In genomic region chr2:158415826-158416225, GRCm38 (mm10) we compare ENCODE assay signal across 23 mouse cellular contexts. TPM values are rescaled to one million over a fixed set of nuclear protein-coding genes. Genes with fewer than 3 reads are reported as not detected.
DNase-seq lines count a peak whose midpoint lies in the region; ATAC-seq and TF ChIP-seq lines count a peak whose summit lies in the region.
"Had no signal": no experiment of that assay in that cellular context is flagged by ENCODE, and none has a peak within 500 bp of the region (broad histone marks: within the 10 kb centered on the region; RNA-seq: fewer than 3 reads in every experiment).

No protein-coding gene starts in this region.

- 86% methylated on average over 1 of the region's 1 CpGs for WGBS in limb, embryonic 10.5 days
- WGBS in neural tube, embryonic 15.5 days: 84% methylated on average over 1 of the region's 1 CpGs

- intact Hi-C loops in gastrocnemius, adult 2 months (cut with DNase I): no loop called here
- intact Hi-C loops in gastrocnemius, postnatal 36 days (cut with DNase I): no loop called here

- H3K27me3 ChIP-seq in MEL (ENCODE audit: control insufficient read depth in 1 of 2, insufficient read depth in 2 of 2, low read length in 2 of 2) (no peaks in the 10 kb centered on the region), myocyte (ENCODE audit: control insufficient read depth, insufficient read depth, insufficient read length) (no peaks in the 10 kb centered on the region)
- no peaks in the 10 kb centered on the region for H3K27me3 ChIP-seq in limb, embryonic 10.5 days (ENCODE audit: low read depth, poor library complexity, severe bottlenecking)
- no peaks in the 10 kb centered on the region for H3K27me3 ChIP-seq in neural tube, embryonic 15.5 days (replicated peaks)
- H3K27me3 ChIP-seq: embryonic facial prominence, embryonic 12.5 days; forebrain, embryonic 13.5 days; forebrain, embryonic 15.5 days; Patski had no signal

- peak overlapping the region; percentile 24 for H3K27ac ChIP-seq in gastrocnemius, adult 2 months
- H3K27ac ChIP-seq in MEL (ENCODE audit: control insufficient read depth, low read depth, low read length): no peak overlapping the region
- H3K27ac ChIP-seq in limb, embryonic 10.5 days: no peak overlapping the region
- no peak overlapping the region for H3K27ac ChIP-seq in neural tube, embryonic 15.5 days (replicated peaks)
- H3K27ac ChIP-seq: embryonic facial prominence, embryonic 10.5 days; embryonic facial prominence, embryonic 12.5 days; forebrain, embryonic 13.5 days; forebrain, embryonic 15.5 days had no signal

- TF ChIP-seq EP300 in MEL (IDR thresholded peaks at IDR 0.05; ENCODE audit: low read depth in 1 of 2, low read length in 2 of 2): no peak

- H3K36me3 ChIP-seq in MEL (ENCODE audit: control insufficient read depth in 1 of 2, insufficient read depth in 2 of 2, low read length in 2 of 2) (peaks cover 1 to 50% of the 10 kb centered on the region in 2 experiments; a peak in 2 of 4 replicates), myocyte (ENCODE audit: control insufficient read depth, insufficient read depth) (no peaks in the 10 kb centered on the region)
- H3K36me3 ChIP-seq in limb, embryonic 10.5 days: no peaks in the 10 kb centered on the region
- no peaks in the 10 kb centered on the region for H3K36me3 ChIP-seq in neural tube, embryonic 15.5 days
- H3K36me3 ChIP-seq: embryonic facial prominence, embryonic 12.5 days; forebrain, embryonic 15.5 days had no signal

- H3K9me3 ChIP-seq in MEL (replicated peaks; ENCODE audit: insufficient read depth, low read length): no peaks in the 10 kb centered on the region
- no peaks in the 10 kb centered on the region for H3K9me3 ChIP-seq in limb, embryonic 10.5 days (replicated peaks)
- no peaks in the 10 kb centered on the region for H3K9me3 ChIP-seq in neural tube, embryonic 15.5 days (replicated peaks)
- H3K9me3 ChIP-seq: embryonic facial prominence, embryonic 10.5 days; embryonic facial prominence, embryonic 12.5 days; forebrain, embryonic 13.5 days; forebrain, embryonic 15.5 days had no signal

- TF ChIP-seq POLR2A in MEL (IDR thresholded peaks at IDR 0.05; ENCODE audit: control insufficient read depth in 1 of 2, insufficient read depth in 1 of 2, low read depth in 1 of 2, low read length in 2 of 2, poor library complexity in 1 of 2): no peak
- no peak for TF ChIP-seq POLR2A in myocyte (IDR thresholded peaks at IDR 0.05; ENCODE audit: insufficient read length, low read depth)

- no peak for TF ChIP-seq RAD21 in MEL (IDR thresholded peaks at IDR 0.05; ENCODE audit: low read depth, low read length)

- H3K4me2 ChIP-seq in myocyte (ENCODE audit: low read depth): peak overlapping the region; percentile 7
- H3K4me2 ChIP-seq in neural tube, embryonic 15.5 days: no peak overlapping the region
- H3K4me2 ChIP-seq: embryonic facial prominence, embryonic 12.5 days; forebrain, embryonic 13.5 days; forebrain, embryonic 15.5 days had no signal

- ATAC-seq in neural tube, embryonic 15.5 days (ENCODE audit: low FRiP score): no peak
- ATAC-seq in CD4-positive, CD25-positive, alpha-beta regulatory T cell, adult 4 months: no peak
- ATAC-seq: activated CD4-positive, CD25-positive, alpha-beta regulatory T cell, adult 4 months; forebrain, embryonic 13.5 days; forebrain, embryonic 15.5 days; forebrain, postnatal 0 days; Patski had no signal

- no peak for DNase-seq in gastrocnemius, adult 2 months
- DNase-seq in gastrocnemius, postnatal 36 days: no peak
- DNase-seq in 416B (ENCODE audit: low read depth) (peak; percentile 75), MEL (ENCODE audit: low read depth, low spot score) (peak; percentile 50)
- no peak for DNase-seq in limb, embryonic 10.5 days (ENCODE audit: low spot score)
- DNase-seq: adrenal gland, adult 2 months; adrenal gland, postnatal 10 days; adrenal gland, postnatal 25 days; cerebellum, adult 11-12 months; cerebellum, adult 2 months; cerebellum, adult 9-10 months; cerebellum, postnatal 10 days; cerebellum, postnatal 25 days; forebrain, postnatal 0 days had no signal

- H3K9ac ChIP-seq in MEL (ENCODE audit: control insufficient read depth, low read depth, low read length, poor library complexity, severe bottlenecking): no peak overlapping the region
- H3K9ac ChIP-seq in neural tube, embryonic 15.5 days (replicated peaks): no peak overlapping the region
- H3K9ac ChIP-seq: embryonic facial prominence, embryonic 12.5 days; forebrain, embryonic 13.5 days; forebrain, embryonic 15.5 days; forebrain, postnatal 0 days had no signal

- H3K4me1 ChIP-seq in MEL (ENCODE audit: control insufficient read depth in 1 of 2, insufficient read depth in 2 of 2, low read length in 2 of 2): peaks cover 18 to 32% of the 10 kb centered on the region in 2 experiments
- peaks cover 6% of the 10 kb centered on the region for H3K4me1 ChIP-seq in limb, embryonic 10.5 days
- H3K4me1 ChIP-seq in neural tube, embryonic 15.5 days: peaks cover 16% of the 10 kb centered on the region

- H3K4me3 ChIP-seq in gastrocnemius, adult 2 months: no peak overlapping the region
- H3K4me3 ChIP-seq in MEL (ENCODE audit: control insufficient read depth in 1 of 2, insufficient read depth in 1 of 2, low read depth in 2 of 2, low read length in 2 of 2): no peak overlapping the region
- no peak overlapping the region for H3K4me3 ChIP-seq in myocyte
- no peak overlapping the region for H3K4me3 ChIP-seq in limb, embryonic 10.5 days
- H3K4me3 ChIP-seq in neural tube, embryonic 15.5 days (replicated peaks): no peak overlapping the region
- H3K4me3 ChIP-seq: embryonic facial prominence, embryonic 10.5 days; embryonic facial prominence, embryonic 12.5 days; forebrain, embryonic 13.5 days; forebrain, embryonic 15.5 days had no signal

- TF ChIP-seq CTCF in gastrocnemius, adult 2 months (IDR thresholded peaks at IDR 0.05): no peak
- no peak for TF ChIP-seq CTCF in MEL (IDR thresholded peaks at IDR 0.05 in 2 of 3, conservative IDR thresholded peaks at IDR 0.05 in 1 of 3; ENCODE audit: control insufficient read depth in 1 of 3, insufficient read depth in 1 of 3, low read depth in 2 of 3, low read length in 3 of 3, poor library complexity in 1 of 3, severe bottlenecking in 1 of 3)

- H3ac ChIP-seq in myocyte (ENCODE audit: control insufficient read depth, insufficient read length): no peak overlapping the region

- H3K79me2 ChIP-seq in MEL (ENCODE audit: control insufficient read depth, insufficient read depth, low read length, poor library complexity) (peaks cover 29% of the 10 kb centered on the region), myocyte (ENCODE audit: control insufficient read depth, insufficient read depth) (peaks cover 97% of the 10 kb centered on the region)

TF ChIP-seq in MEL, 35 proteins besides CTCF, POLR2A, EP300 and RAD21 (continues in another document):
- TF ChIP-seq SMC3 (IDR thresholded peaks at IDR 0.05; ENCODE audit: low read depth, low read length) (no peak), SIN3A (IDR thresholded peaks at IDR 0.05; ENCODE audit: low read length) (peak; percentile 14; the same call in 1 of the 2 replicates), TCF12 (IDR thresholded peaks at IDR 0.05; ENCODE audit: low read depth, low read length) (no peak), E2F4 (IDR thresholded peaks at IDR 0.05; ENCODE audit: borderline replicate concordance, low read depth, low read length) (no peak), NRF1 (IDR thresholded peaks at IDR 0.05; ENCODE audit: insufficient read depth, low read depth, low read length, poor library complexity, severe bottlenecking) (no peak), MAFK (IDR thresholded peaks at IDR 0.05; ENCODE audit: borderline replicate concordance, low read depth, low read length) (no peak), ZKSCAN1 (IDR thresholded peaks at IDR 0.05; ENCODE audit: low read depth, low read length) (no peak), MYC (IDR thresholded peaks at IDR 0.05; ENCODE audit: low read depth, low read length) (peak; percentile 45; the same call in 1 of the 2 replicates)

TF ChIP-seq in myocyte, 11 proteins besides CTCF, POLR2A, EP300 and RAD21:
- peak; percentile 26 for TF ChIP-seq USF1 (IDR thresholded peaks at IDR 0.05; ENCODE audit: low read depth)
- no peak for TF ChIP-seq MYOD1 (IDR thresholded peaks at IDR 0.05; ENCODE audit: control insufficient read depth in 1 of 3, insufficient read length in 2 of 3, low read depth in 2 of 3)
TF ChIP-seq in myocyte: peak in this region for 1.

RNA-seq across cellular contexts. Expression of gene Ralgapb, which starts 6.2 kb away (rescaled TPM):
- 10 to 100 TPM; 27.9 to 38.2 TPM for total RNA-seq in gastrocnemius, adult 2 months (2021)
- 10 to 100 TPM; 24.1 to 25.5 TPM for total RNA-seq in gastrocnemius, postnatal 36 days (2021)
- total RNA-seq in MEL (2012; rRNA removed): 15.0 and 15.6 TPM in 2 replicates
- 100 to 1,000 TPM in 1 of 2 experiments, 10 to 100 TPM in 1; 20.7 to 122 TPM for polyA plus RNA-seq in MEL (2012; ENCODE audit: insufficient read depth in 1 of 2, insufficient read length in 2 of 2, low read depth in 1 of 2, low replicate concordance in 2 of 2, missing spikeins in 1 of 2)
- 10.8 TPM for polyA plus RNA-seq in myocyte (2012; fragmentation: generic; extraction: Trizol)
- polyA plus RNA-seq in limb, embryonic 10.5 days (2016; fragmentation: Nextera tagmentation; extraction: Ambion mirVana): 10.7 and 12.6 TPM in 2 replicates
- 20.9 and 24.5 TPM in 2 replicates for polyA plus RNA-seq in neural tube, embryonic 15.5 days (2015; fragmentation: Nextera tagmentation; extraction: Ambion mirVana)
- 10 to 100 TPM; 11.7 to 12.1 TPM for polyA plus RNA-seq in CD4-positive, CD25-positive, alpha-beta regulatory T cell, adult 4 months (2017; shearing (Covaris generic))

RNA-seq across cellular contexts. Expression of gene Snhg11, which starts 40.4 kb away (rescaled TPM):
- under 1 TPM in 1 of 2 experiments, not detected in 1; 0.17 TPM for total RNA-seq in gastrocnemius, adult 2 months (2021)
- total RNA-seq in gastrocnemius, postnatal 36 days (2021): under 1 TPM in 1 of 2 experiments, not detected in 1; 0.05 TPM
- total RNA-seq in MEL (2012; rRNA removed): not detected in 2 replicates
- polyA plus RNA-seq in MEL (2012; ENCODE audit: insufficient read depth in 1 of 2, insufficient read length in 2 of 2, low read depth in 1 of 2, low replicate concordance in 2 of 2, missing spikeins in 1 of 2) (under 1 TPM in 1 of 2 experiments, not detected in 1; 0.06 TPM), myocyte (2012; fragmentation: generic; extraction: Trizol) (not detected)
- 7.0 TPM in 2 replicates for polyA plus RNA-seq in limb, embryonic 10.5 days (2016; fragmentation: Nextera tagmentation; extraction: Ambion mirVana)
- 898 and 1,236 TPM in 2 replicates for polyA plus RNA-seq in neural tube, embryonic 15.5 days (2015; fragmentation: Nextera tagmentation; extraction: Ambion mirVana)
- under 1 TPM in 1 of 2 experiments, not detected in 1; 0.09 TPM for polyA plus RNA-seq in CD4-positive, CD25-positive, alpha-beta regulatory T cell, adult 4 months (2017; shearing (Covaris generic))
- polyA plus RNA-seq: Patski had no signal

Comparison
In these comparisons a context has a peak if more than half of its experiments do, and no peak if none do; other contexts are left out.
1. DNase-seq: peak in 416B (single experiment) and MEL (single experiment); none in gastrocnemius, adult 2 months (single experiment), gastrocnemius, postnatal 36 days (0 of 2) and limb, embryonic 10.5 days (single experiment).
2. RNA of gene Snhg11, which starts 40.4 kb away (polyA plus RNA-seq): 898 to 1,236 TPM in neural tube, embryonic 15.5 days; 7.0 TPM in limb, embryonic 10.5 days, 0.09 TPM in CD4-positive, CD25-positive, alpha-beta regulatory T cell, adult 4 months, 0.06 TPM in MEL and not detected in myocyte (single experiment); every median in the first group is over 100 times any median in the second.